Mouse (Mus musculus) neural tube, embryonic 13.5 days (tissue): ENCODE data around the gene Coq2. TPM values are rescaled to one million over a fixed set of nuclear protein-coding genes. Genes with fewer than 3 reads are reported as not detected.

Experiments
- ATAC-seq: fragments of 200-750 bp; cut with Nextera tagmentation; 2 replicates; pipeline ENCODE4 v1.8.0; 2017; ENCODE audit warnings: low read depth, mild to moderate bottlenecking, moderate TSS enrichment, moderate library complexity
- H3K27ac ChIP-seq: fragments of 300-500 bp; sonication (generic); replicated peaks from 2 replicates; pipeline ENCODE4 v1.5.1; 2015; ENCODE audit warnings: moderate library complexity, mild to moderate bottlenecking, inconsistent platforms
- H3K27me3 ChIP-seq: fragments of 300-500 bp; sonication (generic); 2 replicates; pipeline ENCODE4 v1.6.1; 2015; ENCODE audit warnings: mild to moderate bottlenecking, inconsistent platforms
- H3K36me3 ChIP-seq: fragments of 300-500 bp; sonication (generic); 2 replicates; pipeline ENCODE4 v1.6.1; 2015; ENCODE audit warnings: mild to moderate bottlenecking, inconsistent platforms
- H3K4me1 ChIP-seq: fragments of 300-500 bp; sonication (generic); replicated peaks from 2 replicates; pipeline ENCODE4 v1.6.1; 2015; ENCODE audit warnings: inconsistent platforms
- H3K4me2 ChIP-seq: fragments of 300-500 bp; sonication (generic); 2 replicates; pipeline ENCODE4 v1.6.1; 2015; ENCODE audit warnings: inconsistent platforms, mild to moderate bottlenecking, moderate library complexity
- H3K4me3 ChIP-seq: fragments of 300-500 bp; sonication (generic); 2 replicates; pipeline ENCODE4 v1.5.1; 2015; ENCODE audit warnings: mild to moderate bottlenecking, inconsistent platforms
- H3K9ac ChIP-seq: fragments of 300-500 bp; sonication (generic); 2 replicates; pipeline ENCODE4 v1.6.1; 2015; ENCODE audit warnings: moderate library complexity, mild to moderate bottlenecking, inconsistent platforms
- H3K9me3 ChIP-seq: fragments of 300-500 bp; sonication (generic); 2 replicates; pipeline ENCODE4 v1.6.1; 2016; ENCODE audit warnings: inconsistent platforms
- WGBS: fragments of 180-500 bp; shearing (Covaris S2); methylation state at CpG from one replicate; pipeline ENCODE4 v1.1.7; 2015; 5-methylcytosine and 5-hydroxymethylcytosine counted together
- polyA plus RNA-seq: library from polyadenylated mRNA; unstranded; fragments of >200 nt; fragmentation: Nextera tagmentation; extraction: Ambion mirVana; gene quantifications from 2 replicates; pipeline ENCODE4 v1.2.1, GENCODE M21; 2015

The Coq2 gene
- polyA plus RNA-seq, 1 experiment from 2014 or later: 49.0 TPM

DNA sequence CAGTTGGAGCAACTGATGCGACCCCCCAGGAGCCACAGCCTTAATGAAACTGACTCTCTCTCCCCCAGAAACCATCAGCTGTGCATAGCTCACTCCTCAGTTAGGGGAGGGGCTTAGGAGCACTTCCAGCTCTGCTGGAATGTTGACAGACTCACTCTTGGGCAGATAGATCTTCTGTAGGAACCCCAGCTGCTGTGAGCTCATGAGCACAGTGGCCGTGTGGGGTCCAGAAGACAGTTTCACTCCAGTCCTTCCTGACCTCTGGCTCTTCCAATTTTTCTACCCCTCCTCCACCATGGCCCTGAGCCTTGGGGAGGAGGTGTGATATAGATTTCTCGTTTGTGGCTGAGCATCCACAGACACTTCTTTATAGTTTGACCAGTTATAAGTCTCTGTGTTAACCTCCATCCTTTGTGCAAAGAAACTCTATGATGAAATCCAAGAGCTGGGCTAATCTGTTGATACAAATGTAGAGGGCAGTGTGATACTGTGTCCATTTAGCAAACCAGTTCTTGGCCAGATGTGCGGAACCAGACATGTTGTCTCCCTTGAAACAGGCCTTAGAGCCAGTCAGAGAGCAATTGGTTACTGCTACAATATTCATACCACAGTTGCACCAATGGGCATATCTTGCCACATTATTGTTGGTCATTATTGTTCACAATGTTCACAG is 67.7 kb downstream of the Coq2 start:
- H3K27ac ChIP-seq: no peak overlapping the region
- H3K4me1 ChIP-seq: 0 out of 2 replicates have a peak, but pooled peaks cover 4% of the 10 kb centered on the region
- WGBS: 80% methylated on average over 4 of the region's 4 CpGs
- ATAC-seq: no peak
- no peaks in the 10 kb centered on the region for H3K9me3 ChIP-seq
- H3K9ac ChIP-seq: no peak overlapping the region
- no peak overlapping the region for H3K4me2 ChIP-seq
- H3K27me3 ChIP-seq: no peaks in the 10 kb centered on the region
- H3K36me3 ChIP-seq: no peaks in the 10 kb centered on the region
- H3K4me3 ChIP-seq: no peak overlapping the region

DNA sequence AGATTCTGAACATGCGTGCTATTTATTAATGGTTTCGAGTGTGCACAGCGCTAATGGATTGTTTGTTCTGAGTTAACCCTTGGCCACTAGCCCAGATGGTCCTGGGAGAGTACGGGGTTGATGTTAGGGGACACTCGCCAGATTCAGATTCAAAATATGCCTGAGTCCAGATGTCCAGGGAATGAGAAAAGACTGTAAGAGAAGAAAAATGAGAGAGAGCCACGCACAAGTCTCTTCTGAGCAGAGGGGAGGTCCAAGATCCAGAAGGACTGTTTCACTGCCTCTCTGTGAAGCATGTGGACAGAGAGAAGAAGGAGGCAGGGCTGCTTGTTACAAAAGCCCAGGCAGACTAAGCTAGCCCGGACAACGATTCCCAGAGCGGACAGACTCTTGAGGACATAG is 69.1 kb downstream of the Coq2 start:
- Histone ChIP-seq H3K36me3 (no peaks in the 10 kb centered on the region), H3K9ac (no peak overlapping the region), H3K4me3 (no peak overlapping the region), H3K4me2 (peak overlapping the region; percentile 20), H3K4me1 (0 out of 2 replicates have a peak, but pooled peaks cover 4% of the 10 kb centered on the region), H3K9me3 (no peaks in the 10 kb centered on the region), H3K27ac (peak overlapping the region; percentile 24; the same call in 1 of the 2 replicates), H3K27me3 (no peaks in the 10 kb centered on the region)
- ATAC-seq: no peak
- 66% methylated on average over 9 of the region's 9 CpGs for WGBS

Other genes with a start within 250 kb of the Coq2 start
- gene Lin54, start 174.5 kb downstream of the Coq2 start, polyA plus RNA-seq: 6.7 and 8.4 TPM in 2 replicates
- 195 TPM in 2 replicates for gene Cops4, start 156.8 kb downstream of the Coq2 start, polyA plus RNA-seq
- gene Plac8, start 102.9 kb downstream of the Coq2 start, polyA plus RNA-seq: 1.7 and 2.2 TPM in 2 replicates
- gene Hpse, start 44.6 kb upstream of the Coq2 start, polyA plus RNA-seq: 1.2 TPM in 2 replicates
- 17.1 and 21.5 TPM in 2 replicates for gene Helq, start 123.5 kb upstream of the Coq2 start, polyA plus RNA-seq
- gene Mrps18c, start 123.5 kb upstream of the Coq2 start, polyA plus RNA-seq: 168 and 188 TPM in 2 replicates
- 14.3 and 19.2 TPM in 2 replicates for gene Abraxas1, start 145.8 kb upstream of the Coq2 start, polyA plus RNA-seq
- gene Gpat3, start 170.6 kb upstream of the Coq2 start, polyA plus RNA-seq: 1.3 and 1.5 TPM in 2 replicates